Mouse (Mus musculus) 416B (cell line): Measurements from ENCODE around the gene Slc27a1.
A peak's percentile ranks its signal among the peaks of the same experiment; 100 is the strongest.

Source experiments
- DNase-seq: peaks from one replicate; pipeline ENCODE4 v3.0.0; 2011; ENCODE audit warnings: low read depth

Slc27a1 gene

GRCm38 (mm10) chr8:71568387-71568937 lies at the start of gene Slc27a1:
Gene Slc27a1 (plus strand): TSS chr8:71568882.
- DNase-seq, result no peak

GRCm38 (mm10) chr8:71519037-71519825 lies 49.5 kb upstream of the Slc27a1 start:
- DNase-seq, result peak; percentile 85

- peak; percentile 98 for DNase-seq
Measured at GRCm38 (mm10) chr8:71521634-71522033, 47.0 kb upstream of the Slc27a1 start.

GRCm38 (mm10) chr8:71525226-71526050 lies 43.2 kb upstream of the Slc27a1 start, which contains the start of gene Ccdc194:
Gene Ccdc194 (minus strand): TSS chr8:71525711.
- DNase-seq, result no peak

- no peak for DNase-seq
Measured at GRCm38 (mm10) chr8:71526272-71526671, 42.4 kb upstream of the Slc27a1 start.

GRCm38 (mm10) chr8:71527162-71527870 lies 41.4 kb upstream of the Slc27a1 start:
- DNase-seq, result no peak

- peak; percentile 64 for DNase-seq
Measured at GRCm38 (mm10) chr8:71528362-71529073, 40.2 kb upstream of the Slc27a1 start.

GRCm38 (mm10) chr8:71530735-71531467 lies 37.8 kb upstream of the Slc27a1 start:
- DNase-seq, result peak; percentile 78

- no peak for DNase-seq
Measured at GRCm38 (mm10) chr8:71534263-71534810, 34.3 kb upstream of the Slc27a1 start.

- peak; percentile 84 for DNase-seq
Measured at GRCm38 (mm10) chr8:71535663-71536062, 33.0 kb upstream of the Slc27a1 start.

GRCm38 (mm10) chr8:71537028-71537867 lies 31.4 kb upstream of the Slc27a1 start, which contains the start of gene Bst2:
Gene Bst2 (minus strand): TSS chr8:71537456.
- DNase-seq, result peak; percentile 97

GRCm38 (mm10) chr8:71542632-71543343 lies 25.9 kb upstream of the Slc27a1 start, which contains the start of gene Mvb12a:
Gene Mvb12a (plus strand): TSS chr8:71542922.
- peak; percentile 100 for DNase-seq

GRCm38 (mm10) chr8:71543755-71544154 lies 24.9 kb upstream of the Slc27a1 start:
- no peak for DNase-seq

GRCm38 (mm10) chr8:71545053-71545452 lies 23.6 kb upstream of the Slc27a1 start:
- DNase-seq, result no peak

- no peak for DNase-seq
Measured at GRCm38 (mm10) chr8:71547590-71547989, 21.1 kb upstream of the Slc27a1 start.

GRCm38 (mm10) chr8:71550754-71551153 lies 17.9 kb upstream of the Slc27a1 start:
- no peak for DNase-seq

GRCm38 (mm10) chr8:71552770-71553169 lies 15.9 kb upstream of the Slc27a1 start:
- DNase-seq, result no peak

GRCm38 (mm10) chr8:71554001-71554400 lies 14.7 kb upstream of the Slc27a1 start:
- DNase-seq, result no peak

GRCm38 (mm10) chr8:71554644-71555043 lies 14.0 kb upstream of the Slc27a1 start:
- DNase-seq, result no peak
